Mouse (Mus musculus) cerebellum, adult 2 months (tissue): ENCODE data around the gene Bad. TPM values are rescaled to one million over a fixed set of nuclear protein-coding genes. Genes with fewer than 3 reads are reported as not detected.

Source experiments
- DNase-seq, 2 experiments: peaks; one replicate each; pipeline ENCODE4 v3.0.0; 2021
- H3K27ac ChIP-seq: fragments of 200-500 bp; 2 replicates; pipeline ENCODE4 v1.5.1; 2012; ENCODE audit warnings: low read length, control low read depth, inconsistent platforms; ENCODE audit not compliant: insufficient read depth
- H3K27me3 ChIP-seq: fragments of 200-500 bp; 2 replicates; pipeline ENCODE4 v1.6.1; 2012; ENCODE audit warnings: inconsistent platforms, mild to moderate bottlenecking, low read length, moderate library complexity; ENCODE audit not compliant: control insufficient read depth, insufficient read depth
- H3K4me1 ChIP-seq: fragments of 200-500 bp; 2 replicates; pipeline ENCODE4 v1.6.1; 2011; ENCODE audit warnings: low read length; ENCODE audit not compliant: control insufficient read depth, insufficient read depth
- H3K4me3 ChIP-seq: fragments of 200-500 bp; replicated peaks from 2 replicates; pipeline ENCODE3; 2011; ENCODE audit warnings: mild to moderate bottlenecking, low read depth, low read length, control low read depth; ENCODE audit not compliant: insufficient read depth
- CTCF ChIP-seq: fragments of 200-500 bp; IDR thresholded peaks from 2 replicates; pipeline ENCODE4 v1.5.1; 2011; ENCODE audit warnings: low read depth, mild to moderate bottlenecking, control low read depth, low read length, moderate library complexity, borderline replicate concordance; ENCODE audit not compliant: insufficient read depth
- POLR2A ChIP-seq: fragments of 200-500 bp; IDR thresholded peaks from 2 replicates; pipeline ENCODE4 v1.6.1; 2011; ENCODE audit warnings: low read length, control low read depth, borderline replicate concordance; ENCODE audit not compliant: insufficient read depth
- WGBS: fragments of 180-500 bp; shearing (Covaris S2); methylation state at CpG from one replicate; pipeline ENCODE4 v1.1.7; 2018; 5-methylcytosine and 5-hydroxymethylcytosine counted together
- polyA plus RNA-seq: library from polyadenylated mRNA; depleted of rRNA; stranded (reverse); fragments of >200 nt; gene quantifications from 2 replicates; pipeline ENCODE4 v1.2.3, GENCODE M21; 2012

Gene Bad
- polyA plus RNA-seq, 1 experiment: 71.6 TPM

DNA sequence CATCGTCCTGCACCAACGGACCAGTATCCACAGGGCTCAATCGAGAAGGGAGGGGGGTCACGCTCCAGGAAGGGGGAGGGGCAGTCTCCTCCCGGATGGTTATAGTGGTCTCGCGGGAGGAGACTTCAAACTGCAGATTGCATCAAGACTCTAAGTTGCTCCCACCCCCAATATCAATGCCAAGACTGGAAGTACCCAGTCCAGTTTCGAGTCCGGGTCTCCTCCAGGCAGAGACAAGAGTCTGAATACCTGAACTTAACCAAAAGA is 16.4 kb upstream of the Bad start, which contains the start of gene Catsperz:
TSS of gene Catsperz (minus strand) at position 74 of the 267 bp plus-strand sequence.
- H3K4me3 ChIP-seq: peak within 1 kb of the TSS; percentile 13
- WGBS: 5% methylated on average over 9 of the region's 9 CpGs
- TF ChIP-seq POLR2A (no peak), CTCF (no peak)
- no peaks in the 10 kb centered on the region; the same call in 1 of the 2 replicates for H3K27me3 ChIP-seq
- no peak for DNase-seq
- H3K27ac ChIP-seq: no peak within 1 kb of the TSS
- peaks cover 5% of the 10 kb centered on the region; the same call in 1 of the 2 replicates for H3K4me1 ChIP-seq

GRCm38 (mm10) chr19:6925611-6926329 is 15.9 kb upstream of the Bad start:
- no peak for TF ChIP-seq POLR2A
- TF ChIP-seq CTCF: no peak
- Histone ChIP-seq H3K4me1 (peaks cover 4% of the 10 kb centered on the region; the same call in 1 of the 2 replicates), H3K27me3 (no peaks in the 10 kb centered on the region; the same call in 1 of the 2 replicates), H3K27ac (no peak overlapping the region), H3K4me3 (no peak overlapping the region)
- peak in 1 of 2 experiments; percentile 33 for DNase-seq
- WGBS: 30% methylated on average over 40 of the region's 40 CpGs

DNA sequence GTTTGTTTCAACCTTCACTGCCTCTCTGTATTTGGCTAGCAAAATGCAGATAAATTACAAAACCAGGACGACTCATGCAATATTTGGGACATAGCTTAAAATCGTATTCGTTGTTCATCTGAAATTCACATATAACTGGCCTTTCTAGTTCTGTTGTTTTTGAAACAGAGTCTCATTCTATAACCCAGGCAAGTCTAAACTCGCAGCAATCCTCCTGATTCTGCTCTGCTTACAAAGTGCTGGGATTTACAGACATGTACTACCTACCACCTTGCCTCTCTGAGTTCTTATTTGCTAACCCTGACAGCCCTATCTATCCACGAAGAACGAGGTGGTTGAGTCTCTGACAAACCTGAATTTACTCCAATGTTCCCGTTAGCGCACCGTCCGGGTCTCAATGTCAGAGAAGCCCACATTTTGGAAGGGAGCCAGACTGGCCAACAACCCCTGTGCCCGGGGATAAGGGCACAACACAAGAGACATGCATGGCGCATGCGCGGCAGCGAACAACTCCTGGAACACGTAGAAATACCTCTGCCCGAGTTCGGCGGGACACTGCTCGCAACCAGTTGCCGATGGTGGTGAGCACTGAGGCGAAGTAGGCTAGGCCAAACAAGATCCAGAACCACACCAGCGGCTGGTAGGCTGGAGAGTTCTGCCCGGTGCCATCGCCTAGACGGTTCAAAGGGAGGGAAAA is 15.0 kb upstream of the Bad start:
- Histone ChIP-seq H3K27ac (no peak overlapping the region), H3K27me3 (no peaks in the 10 kb centered on the region; the same call in 1 of the 2 replicates), H3K4me1 (peaks cover 4% of the 10 kb centered on the region; the same call in 1 of the 2 replicates), H3K4me3 (no peak overlapping the region)
- DNase-seq: no peak
- WGBS: 40% methylated on average over 26 of the region's 26 CpGs
- TF ChIP-seq CTCF: no peak
- TF ChIP-seq POLR2A: no peak

- Histone ChIP-seq H3K27ac (no peak overlapping the region), H3K4me1 (no peaks in the 10 kb centered on the region; the same call in 1 of the 2 replicates), H3K27me3 (no peaks in the 10 kb centered on the region; the same call in 1 of the 2 replicates), H3K4me3 (no peak overlapping the region)
- no peak for TF ChIP-seq CTCF
- no peak for TF ChIP-seq POLR2A
- 19% methylated on average over 9 of the region's 9 CpGs for WGBS
- no peak for DNase-seq
Measured at GRCm38 (mm10) chr19:6928080-6928479, 13.6 kb upstream of the Bad start.

GRCm38 (mm10) chr19:6931002-6931401 is 10.7 kb upstream of the Bad start:
- H3K4me1 ChIP-seq: peaks cover 5% of the 10 kb centered on the region
- no peaks in the 10 kb centered on the region; the same call in 1 of the 2 replicates for H3K27me3 ChIP-seq
- DNase-seq: peak in 1 of 2 experiments; percentile 42
- TF ChIP-seq CTCF: no peak
- TF ChIP-seq POLR2A: no peak
- H3K4me3 ChIP-seq: no peak overlapping the region
- H3K27ac ChIP-seq: no peak overlapping the region
- WGBS: 27% methylated on average over 2 of the region's 2 CpGs

GRCm38 (mm10) chr19:6932018-6932417 is 9.6 kb upstream of the Bad start:
- 88% methylated on average over 1 of the region's 1 CpGs for WGBS
- peaks cover 5% of the 10 kb centered on the region for H3K4me1 ChIP-seq
- TF ChIP-seq CTCF (no peak), POLR2A (no peak)
- no peak overlapping the region for H3K27ac ChIP-seq
- H3K4me3 ChIP-seq: no peak overlapping the region
- DNase-seq: no peak
- H3K27me3 ChIP-seq: no peaks in the 10 kb centered on the region; the same call in 1 of the 2 replicates

DNA sequence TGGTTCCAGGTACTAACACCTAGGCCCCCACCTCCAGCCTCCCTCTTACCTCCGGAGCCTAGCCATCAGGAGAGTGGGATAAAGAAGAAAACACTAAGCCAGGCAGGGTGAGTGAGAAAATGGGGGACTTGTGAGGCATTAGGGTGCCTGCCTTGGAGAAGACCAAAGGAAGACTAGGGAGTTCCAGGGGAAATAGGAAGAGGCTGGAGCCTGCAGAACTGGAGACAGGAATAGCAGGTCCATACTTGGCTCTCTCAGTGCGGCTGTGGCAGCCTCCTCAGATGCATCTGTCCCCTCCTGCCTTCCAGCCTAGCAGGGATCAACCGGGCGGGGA is 8.6 kb upstream of the Bad start:
- TF ChIP-seq POLR2A: no peak
- no peak for TF ChIP-seq CTCF
- Histone ChIP-seq H3K4me1 (peaks cover 11% of the 10 kb centered on the region), H3K27ac (no peak overlapping the region), H3K4me3 (no peak overlapping the region), H3K27me3 (no peaks in the 10 kb centered on the region)
- DNase-seq: peak in 1 of 2 experiments; percentile 49
- WGBS: 53% methylated on average over 4 of the region's 4 CpGs
